Mouse (Mus musculus): ENCODE measurements around the gene Wdr93. TPM values are rescaled to one million over a fixed set of nuclear protein-coding genes. Genes with fewer than 3 reads are reported as not detected.

The Wdr93 gene
- polyA plus RNA-seq, 1 experiment: 0.04 TPM

- no peaks in the 10 kb centered on the region for H3K79me3 ChIP-seq (ENCODE audit: low read depth)
- peaks cover 2% of the 10 kb centered on the region for H3K27me3 ChIP-seq (ENCODE audit: control insufficient read depth, insufficient read depth, insufficient read length)
- H3ac ChIP-seq (ENCODE audit: control insufficient read depth, insufficient read length, low read depth): no peak overlapping the region
- H3K36me3 ChIP-seq (ENCODE audit: control insufficient read depth, insufficient read depth): no peaks in the 10 kb centered on the region
- H3K4me3 ChIP-seq (ENCODE audit: insufficient read depth, poor library complexity, severe bottlenecking): no peak overlapping the region
- no peaks in the 10 kb centered on the region for H3K79me2 ChIP-seq (ENCODE audit: control insufficient read depth, insufficient read depth)
- no peak for TF ChIP-seq MAX (IDR thresholded peaks at IDR 0.05)
- no peak for TF ChIP-seq CTCF (IDR thresholded peaks at IDR 0.05; ENCODE audit: control insufficient read depth, insufficient read depth, insufficient read length)
- TF ChIP-seq MYOD1 (IDR thresholded peaks at IDR 0.05; ENCODE audit: control insufficient read depth, insufficient read length, low read depth): no peak
- TF ChIP-seq FOSL1 (IDR thresholded peaks at IDR 0.05; ENCODE audit: insufficient read depth, low read length, poor library complexity, severe bottlenecking): no peak
- TF ChIP-seq MYOG (IDR thresholded peaks at IDR 0.05; ENCODE audit: control insufficient read depth, extremely low read depth, insufficient read length): no peak
- no peak for TF ChIP-seq USF1 (IDR thresholded peaks at IDR 0.05; ENCODE audit: low read depth)
- TF ChIP-seq CEBPB (IDR thresholded peaks at IDR 0.05; ENCODE audit: low read depth): no peak
These were observed 6.5 kb downstream of the Wdr93 start for GRCm38 (mm10) chr7:79749511-79749910.

- Histone ChIP-seq H3K4me3 (ENCODE audit: insufficient read depth, poor library complexity, severe bottlenecking) (no peak overlapping the region), H3ac (ENCODE audit: control insufficient read depth, insufficient read length, low read depth) (no peak overlapping the region), H3K79me3 (ENCODE audit: low read depth) (no peaks in the 10 kb centered on the region), H3K79me2 (ENCODE audit: control insufficient read depth, insufficient read depth) (no peaks in the 10 kb centered on the region), H3K27me3 (ENCODE audit: control insufficient read depth, insufficient read depth, insufficient read length) (peaks cover 10% of the 10 kb centered on the region), H3K36me3 (ENCODE audit: control insufficient read depth, insufficient read depth) (no peaks in the 10 kb centered on the region)
- TF ChIP-seq CTCF (IDR thresholded peaks at IDR 0.05; ENCODE audit: control insufficient read depth, insufficient read depth, insufficient read length) (no peak), USF1 (IDR thresholded peaks at IDR 0.05; ENCODE audit: low read depth) (no peak), MAX (IDR thresholded peaks at IDR 0.05) (no peak), MYOD1 (IDR thresholded peaks at IDR 0.05; ENCODE audit: control insufficient read depth, insufficient read length, low read depth) (no peak), MYOG (IDR thresholded peaks at IDR 0.05; ENCODE audit: control insufficient read depth, extremely low read depth, insufficient read length) (no peak), FOSL1 (IDR thresholded peaks at IDR 0.05; ENCODE audit: insufficient read depth, low read length, poor library complexity, severe bottlenecking) (no peak)
These were observed 13.4 kb downstream of the Wdr93 start for GRCm38 (mm10) chr7:79756334-79756733.

GRCm38 (mm10) chr7:79758176-79758575, 15.2 kb downstream of the Wdr93 start:
- Histone ChIP-seq H3ac (ENCODE audit: control insufficient read depth, insufficient read length, low read depth) (no peak overlapping the region), H3K36me3 (ENCODE audit: control insufficient read depth, insufficient read depth) (no peaks in the 10 kb centered on the region), H3K27me3 (ENCODE audit: control insufficient read depth, insufficient read depth, insufficient read length) (peaks cover 10% of the 10 kb centered on the region), H3K4me3 (ENCODE audit: insufficient read depth, poor library complexity, severe bottlenecking) (no peak overlapping the region), H3K79me2 (ENCODE audit: control insufficient read depth, insufficient read depth) (no peaks in the 10 kb centered on the region), H3K79me3 (ENCODE audit: low read depth) (no peaks in the 10 kb centered on the region)
- TF ChIP-seq CEBPB (IDR thresholded peaks at IDR 0.05; ENCODE audit: low read depth) (no peak), MYOG (IDR thresholded peaks at IDR 0.05; ENCODE audit: control insufficient read depth, extremely low read depth, insufficient read length) (no peak), CTCF (IDR thresholded peaks at IDR 0.05; ENCODE audit: control insufficient read depth, insufficient read depth, insufficient read length) (no peak), MAX (IDR thresholded peaks at IDR 0.05) (no peak), MYOD1 (IDR thresholded peaks at IDR 0.05; ENCODE audit: control insufficient read depth, insufficient read length, low read depth) (no peak), USF1 (IDR thresholded peaks at IDR 0.05; ENCODE audit: low read depth) (no peak), FOSL1 (IDR thresholded peaks at IDR 0.05; ENCODE audit: insufficient read depth, low read length, poor library complexity, severe bottlenecking) (no peak)

GRCm38 (mm10) chr7:79759766-79760165, 16.8 kb downstream of the Wdr93 start:
- peaks cover 8% of the 10 kb centered on the region for H3K27me3 ChIP-seq (ENCODE audit: control insufficient read depth, insufficient read depth, insufficient read length)
- H3K4me3 ChIP-seq (ENCODE audit: insufficient read depth, poor library complexity, severe bottlenecking): no peak overlapping the region
- no peaks in the 10 kb centered on the region for H3K79me3 ChIP-seq (ENCODE audit: low read depth)
- no peak for TF ChIP-seq MYOD1 (IDR thresholded peaks at IDR 0.05; ENCODE audit: control insufficient read depth, insufficient read length, low read depth)
- TF ChIP-seq USF1 (IDR thresholded peaks at IDR 0.05; ENCODE audit: low read depth): no peak
- no peak for TF ChIP-seq CEBPB (IDR thresholded peaks at IDR 0.05; ENCODE audit: low read depth)
- TF ChIP-seq FOSL1 (IDR thresholded peaks at IDR 0.05; ENCODE audit: insufficient read depth, low read length, poor library complexity, severe bottlenecking): no peak
- TF ChIP-seq CTCF (IDR thresholded peaks at IDR 0.05; ENCODE audit: control insufficient read depth, insufficient read depth, insufficient read length): no peak
- no peak for TF ChIP-seq MAX (IDR thresholded peaks at IDR 0.05)
- TF ChIP-seq MYOG (IDR thresholded peaks at IDR 0.05; ENCODE audit: control insufficient read depth, extremely low read depth, insufficient read length): no peak
- H3K79me2 ChIP-seq (ENCODE audit: control insufficient read depth, insufficient read depth): no peaks in the 10 kb centered on the region
- H3K36me3 ChIP-seq (ENCODE audit: control insufficient read depth, insufficient read depth): no peaks in the 10 kb centered on the region
- no peak overlapping the region for H3ac ChIP-seq (ENCODE audit: control insufficient read depth, insufficient read length, low read depth)

- Histone ChIP-seq H3K79me3 (ENCODE audit: low read depth) (no peaks in the 10 kb centered on the region), H3K27me3 (ENCODE audit: control insufficient read depth, insufficient read depth, insufficient read length) (peaks cover 8% of the 10 kb centered on the region), H3K4me3 (ENCODE audit: insufficient read depth, poor library complexity, severe bottlenecking) (no peak overlapping the region), H3K36me3 (ENCODE audit: control insufficient read depth, insufficient read depth) (no peaks in the 10 kb centered on the region), H3ac (ENCODE audit: control insufficient read depth, insufficient read length, low read depth) (no peak overlapping the region), H3K79me2 (ENCODE audit: control insufficient read depth, insufficient read depth) (no peaks in the 10 kb centered on the region)
- TF ChIP-seq MYOG (IDR thresholded peaks at IDR 0.05; ENCODE audit: control insufficient read depth, extremely low read depth, insufficient read length) (no peak), FOSL1 (IDR thresholded peaks at IDR 0.05; ENCODE audit: insufficient read depth, low read length, poor library complexity, severe bottlenecking) (no peak), MYOD1 (IDR thresholded peaks at IDR 0.05; ENCODE audit: control insufficient read depth, insufficient read length, low read depth) (no peak), USF1 (IDR thresholded peaks at IDR 0.05; ENCODE audit: low read depth) (no peak), CTCF (IDR thresholded peaks at IDR 0.05; ENCODE audit: control insufficient read depth, insufficient read depth, insufficient read length) (no peak), MAX (IDR thresholded peaks at IDR 0.05) (no peak), CEBPB (IDR thresholded peaks at IDR 0.05; ENCODE audit: low read depth) (no peak)
These were observed 18.3 kb downstream of the Wdr93 start for GRCm38 (mm10) chr7:79761124-79761876.
